Mouse (Mus musculus) heart, embryonic 13.5 days (tissue): ENCODE results near the gene Crip1. TPM values are rescaled to one million over a fixed set of nuclear protein-coding genes. Genes with fewer than 3 reads are reported as not detected.

Experiments
- ATAC-seq: fragments of 200-750 bp; cut with Nextera tagmentation; 2 replicates; pipeline ENCODE4 v1.8.0; 2017; ENCODE audit warnings: moderate TSS enrichment; ENCODE audit not compliant: insufficient number of reproducible peaks, low FRiP score, low TSS enrichment; ENCODE audit errors: extremely low read depth
- H3K27ac ChIP-seq: fragments of 300-500 bp; sonication (generic); replicated peaks from 2 replicates; pipeline ENCODE4 v1.5.1; 2015; ENCODE audit warnings: moderate library complexity, mild to moderate bottlenecking, inconsistent platforms
- H3K27me3 ChIP-seq: fragments of 300-500 bp; sonication (generic); replicated peaks from 2 replicates; pipeline ENCODE4 v1.6.1; 2015; ENCODE audit warnings: mild to moderate bottlenecking, inconsistent platforms
- H3K36me3 ChIP-seq: fragments of 300-500 bp; sonication (generic); 2 replicates; pipeline ENCODE4 v1.6.1; 2015; ENCODE audit warnings: mild to moderate bottlenecking, inconsistent platforms
- H3K4me1 ChIP-seq: fragments of 300-500 bp; sonication (generic); 2 replicates; pipeline ENCODE4 v1.6.1; 2015; ENCODE audit warnings: inconsistent platforms
- H3K4me2 ChIP-seq: fragments of 300-500 bp; sonication (generic); 2 replicates; pipeline ENCODE4 v1.6.1; 2015; ENCODE audit warnings: inconsistent platforms, mild to moderate bottlenecking, moderate library complexity
- H3K4me3 ChIP-seq: fragments of 300-500 bp; sonication (generic); 2 replicates; pipeline ENCODE4 v1.5.1; 2015; ENCODE audit warnings: moderate library complexity, mild to moderate bottlenecking, inconsistent platforms
- H3K9ac ChIP-seq: fragments of 300-500 bp; sonication (generic); 2 replicates; pipeline ENCODE4 v1.6.1; 2015; ENCODE audit warnings: inconsistent platforms, mild to moderate bottlenecking, moderate library complexity
- H3K9me3 ChIP-seq: fragments of 300-500 bp; sonication (generic); 2 replicates; pipeline ENCODE4 v1.6.1; 2016; ENCODE audit warnings: inconsistent platforms
- WGBS: fragments of 180-500 bp; shearing (Covaris S2); methylation state at CpG from one replicate; pipeline ENCODE4 v1.1.7; 2015; ENCODE audit warnings: mixed read lengths; 5-methylcytosine and 5-hydroxymethylcytosine counted together
- polyA plus RNA-seq: library from polyadenylated mRNA; unstranded; fragments of >200 nt; fragmentation: Nextera tagmentation; extraction: Ambion mirVana; gene quantifications from 2 replicates; pipeline ENCODE4 v1.2.1, GENCODE M21; 2015

Gene Crip1
- polyA plus RNA-seq, 1 experiment from 2014 or later, result 408 TPM

- peaks cover 82% of the 10 kb centered on the region for H3K4me1 ChIP-seq
- H3K27me3 ChIP-seq, result no peaks in the 10 kb centered on the region
- no peak overlapping the region for H3K9ac ChIP-seq
- peaks cover 15% of the 10 kb centered on the region for H3K36me3 ChIP-seq
- ATAC-seq, result no peak
- no peak overlapping the region for H3K27ac ChIP-seq
- 67% methylated on average over 3 of the region's 3 CpGs for WGBS
- no peak overlapping the region for H3K4me3 ChIP-seq
- no peaks in the 10 kb centered on the region for H3K9me3 ChIP-seq
- no peak overlapping the region for H3K4me2 ChIP-seq
Observed at GRCm38 (mm10) chr12:113149896-113150295, 3.8 kb downstream of the Crip1 start.

- Histone ChIP-seq H3K4me3 (no peak overlapping the region), H3K4me2 (no peak overlapping the region), H3K4me1 (peaks cover 82% of the 10 kb centered on the region), H3K36me3 (peaks cover 8% of the 10 kb centered on the region), H3K27ac (no peak overlapping the region), H3K9ac (no peak overlapping the region), H3K9me3 (no peaks in the 10 kb centered on the region), H3K27me3 (no peaks in the 10 kb centered on the region)
- no peak for ATAC-seq
- 62% methylated on average over 4 of the region's 4 CpGs for WGBS
Observed at GRCm38 (mm10) chr12:113150591-113150990, 4.5 kb downstream of the Crip1 start.

- Histone ChIP-seq H3K4me2 (peak overlapping the region; percentile 84), H3K4me1 (peaks cover 78% of the 10 kb centered on the region), H3K4me3 (peak overlapping the region; percentile 57), H3K27me3 (no peaks in the 10 kb centered on the region), H3K27ac (no peak overlapping the region), H3K9me3 (no peaks in the 10 kb centered on the region), H3K9ac (no peak overlapping the region), H3K36me3 (peaks cover 3% of the 10 kb centered on the region)
- no peak for ATAC-seq
- WGBS, result 55% methylated on average over 8 of the region's 8 CpGs
Observed at GRCm38 (mm10) chr12:113151046-113151445, 4.9 kb downstream of the Crip1 start.

- H3K4me1 ChIP-seq, result peaks cover 74% of the 10 kb centered on the region
- H3K9me3 ChIP-seq, result no peaks in the 10 kb centered on the region
- no peaks in the 10 kb centered on the region for H3K27me3 ChIP-seq
- peak overlapping the region; percentile 84 for H3K4me2 ChIP-seq
- peak overlapping the region; percentile 57 for H3K4me3 ChIP-seq
- H3K9ac ChIP-seq, result peak overlapping the region; percentile 82
- ATAC-seq, result no peak
- H3K27ac ChIP-seq, result no peak overlapping the region; the same call in 1 of the 2 replicates
- WGBS, result under 1% methylated on average over 34 of the region's 36 CpGs
- H3K36me3 ChIP-seq, result no peaks in the 10 kb centered on the region
Observed at GRCm38 (mm10) chr12:113151661-113152271, 5.7 kb downstream of the Crip1 start.

GRCm38 (mm10) chr12:113152272-113152661, 6.2 kb downstream of the Crip1 start:
- Histone ChIP-seq H3K4me1 (peaks cover 74% of the 10 kb centered on the region), H3K9me3 (no peaks in the 10 kb centered on the region), H3K4me2 (peak overlapping the region; percentile 84), H3K36me3 (no peaks in the 10 kb centered on the region), H3K27ac (no peak overlapping the region), H3K27me3 (no peaks in the 10 kb centered on the region), H3K9ac (peak overlapping the region; percentile 82), H3K4me3 (peak overlapping the region; percentile 57)
- no peak for ATAC-seq
- WGBS, result 13% methylated on average over 19 of the region's 19 CpGs

GRCm38 (mm10) chr12:113152991-113153525, 6.9 kb downstream of the Crip1 start:
- Histone ChIP-seq H3K9ac (peak overlapping the region; percentile 82), H3K27ac (no peak overlapping the region), H3K4me3 (peak overlapping the region; percentile 57), H3K9me3 (no peaks in the 10 kb centered on the region), H3K27me3 (no peaks in the 10 kb centered on the region), H3K4me1 (peaks cover 70% of the 10 kb centered on the region), H3K36me3 (peaks cover 4% of the 10 kb centered on the region), H3K4me2 (peak overlapping the region; percentile 84)
- 72% methylated on average over 6 of the region's 6 CpGs for WGBS
- no peak for ATAC-seq

GRCm38 (mm10) chr12:113153971-113154370, 7.9 kb downstream of the Crip1 start:
- Histone ChIP-seq H3K36me3 (peaks cover 6% of the 10 kb centered on the region), H3K27ac (no peak overlapping the region), H3K27me3 (no peaks in the 10 kb centered on the region), H3K4me3 (no peak overlapping the region), H3K9me3 (no peaks in the 10 kb centered on the region), H3K4me2 (no peak overlapping the region), H3K4me1 (peaks cover 61% of the 10 kb centered on the region), H3K9ac (no peak overlapping the region)
- ATAC-seq, result no peak
- WGBS, result 91% methylated on average over 7 of the region's 7 CpGs

- Histone ChIP-seq H3K4me3 (peak overlapping the region; percentile 72), H3K9ac (peak overlapping the region; percentile 83), H3K36me3 (peaks cover 6% of the 10 kb centered on the region), H3K9me3 (no peaks in the 10 kb centered on the region), H3K27ac (peak overlapping the region; percentile 88), H3K4me1 (peaks cover 55% of the 10 kb centered on the region), H3K27me3 (no peaks in the 10 kb centered on the region), H3K4me2 (peak overlapping the region; percentile 87)
- WGBS, result 69% methylated on average over 6 of the region's 6 CpGs
- no peak for ATAC-seq
Observed at GRCm38 (mm10) chr12:113154747-113155075, 8.6 kb downstream of the Crip1 start.

- Histone ChIP-seq H3K4me2 (peak overlapping the region; percentile 87), H3K9me3 (no peaks in the 10 kb centered on the region), H3K4me1 (peaks cover 52% of the 10 kb centered on the region), H3K27me3 (no peaks in the 10 kb centered on the region), H3K4me3 (peak overlapping the region; percentile 72), H3K9ac (peak overlapping the region; percentile 83), H3K27ac (peak overlapping the region; percentile 88), H3K36me3 (peaks cover 8% of the 10 kb centered on the region)
- WGBS, result 5% methylated on average over 32 of the region's 32 CpGs
- ATAC-seq, result no peak
Observed at GRCm38 (mm10) chr12:113155076-113155771, 9.1 kb downstream of the Crip1 start.

- ATAC-seq, result peak; percentile 94
- Histone ChIP-seq H3K27me3 (no peaks in the 10 kb centered on the region), H3K27ac (peak within 1 kb of the TSS; percentile 88), H3K4me2 (peak within 1 kb of the TSS; percentile 92), H3K4me1 (peaks cover 44% of the 10 kb centered on the region), H3K4me3 (peak within 1 kb of the TSS; percentile 72), H3K36me3 (peaks cover 8% of the 10 kb centered on the region), H3K9ac (peak within 1 kb of the TSS; percentile 83), H3K9me3 (no peaks in the 10 kb centered on the region)
- WGBS, result under 1% methylated on average over 46 of the region's 46 CpGs
Observed at GRCm38 (mm10) chr12:113155887-113156539, 9.9 kb downstream of the Crip1 start, which contains the start of gene Tedc1. Tedc1 (plus strand) TSS chr12:113156421.

GRCm38 (mm10) chr12:113156540-113156929, 10.4 kb downstream of the Crip1 start:
- peaks cover 39% of the 10 kb centered on the region for H3K4me1 ChIP-seq
- ATAC-seq, result no peak; the same call in 1 of the 2 replicates
- under 1% methylated on average over 23 of the region's 23 CpGs for WGBS

More at GRCm38 (mm10) chr12:113156540-113156929, 10.4 kb downstream of the Crip1 start:
- peak overlapping the region; percentile 92 for H3K4me2 ChIP-seq
- H3K4me3 ChIP-seq, result peak overlapping the region; percentile 72
- peak overlapping the region; percentile 81 for H3K9ac ChIP-seq
- peak overlapping the region; percentile 33; the same call in 1 of the 2 replicates for H3K27ac ChIP-seq
- H3K27me3 ChIP-seq, result no peaks in the 10 kb centered on the region
- H3K9me3 ChIP-seq, result no peaks in the 10 kb centered on the region
- H3K36me3 ChIP-seq, result peaks cover 13% of the 10 kb centered on the region
